Mouse (Mus musculus) C2C12 (cell line): ENCODE results near the gene Kdm8.

Experiments
- CEBPB ChIP-seq: IDR thresholded peaks from one replicate; pipeline ENCODE4 v1.6.1; 2011; ENCODE audit warnings: low read depth, mild to moderate bottlenecking, control low read depth, moderate library complexity
- CTCF ChIP-seq: IDR thresholded peaks from one replicate; pipeline ENCODE4 v1.5.1; 2011; ENCODE audit not compliant: control insufficient read depth, insufficient read depth, insufficient read length
- FOSL1 ChIP-seq: IDR thresholded peaks from one replicate; pipeline ENCODE4 v1.8.0; 2011; ENCODE audit warnings: mild to moderate bottlenecking, low read length; ENCODE audit not compliant: poor library complexity, insufficient read depth, severe bottlenecking
- MAX ChIP-seq: IDR thresholded peaks from one replicate; pipeline ENCODE4 v1.6.1; 2011; ENCODE audit warnings: mild to moderate bottlenecking, control low read depth
- MYOD1 ChIP-seq: IDR thresholded peaks from one replicate; pipeline ENCODE4 v1.6.1; 2011; ENCODE audit warnings: low read depth; ENCODE audit not compliant: control insufficient read depth, insufficient read length
- MYOG ChIP-seq: IDR thresholded peaks from one replicate; pipeline ENCODE4 v1.6.1; 2011; ENCODE audit not compliant: control insufficient read depth, insufficient read length; ENCODE audit errors: extremely low read depth

- TF ChIP-seq MYOD1, result no peak
- TF ChIP-seq CTCF, result peak; percentile 65
- TF ChIP-seq CEBPB, result no peak
- TF ChIP-seq FOSL1, result no peak
- TF ChIP-seq MAX, result no peak
- no peak for TF ChIP-seq MYOG
Observed at GRCm38 (mm10) chr7:125469937-125470336, 25.5 kb downstream of the Kdm8 start.
